Mouse (Mus musculus): ENCODE results near the gene Rsc1a1.

Gene Rsc1a1

DNA sequence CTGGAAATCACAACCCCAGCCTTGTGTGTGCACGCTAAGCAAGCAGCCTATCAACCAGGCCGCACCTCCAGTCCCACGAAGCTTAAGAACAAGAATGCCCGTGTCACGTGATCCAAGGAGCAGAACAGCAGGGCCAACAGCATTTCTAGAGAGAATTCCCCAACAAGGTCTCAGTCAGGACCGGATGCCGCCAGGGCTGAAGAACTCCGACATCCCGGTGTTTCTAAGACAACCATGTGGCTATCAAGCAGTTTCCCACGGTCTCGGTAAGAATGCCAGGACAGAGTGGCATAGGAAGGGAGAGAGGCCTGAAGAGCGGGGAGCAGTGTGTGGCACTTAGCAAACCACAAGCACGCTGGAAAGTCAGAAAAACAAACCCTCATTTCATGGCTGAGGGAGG lies 31.6 kb downstream of the Rsc1a1 start:
- DNase-seq (ENCODE audit: low spot score in 2 of 2): no peak

DNA sequence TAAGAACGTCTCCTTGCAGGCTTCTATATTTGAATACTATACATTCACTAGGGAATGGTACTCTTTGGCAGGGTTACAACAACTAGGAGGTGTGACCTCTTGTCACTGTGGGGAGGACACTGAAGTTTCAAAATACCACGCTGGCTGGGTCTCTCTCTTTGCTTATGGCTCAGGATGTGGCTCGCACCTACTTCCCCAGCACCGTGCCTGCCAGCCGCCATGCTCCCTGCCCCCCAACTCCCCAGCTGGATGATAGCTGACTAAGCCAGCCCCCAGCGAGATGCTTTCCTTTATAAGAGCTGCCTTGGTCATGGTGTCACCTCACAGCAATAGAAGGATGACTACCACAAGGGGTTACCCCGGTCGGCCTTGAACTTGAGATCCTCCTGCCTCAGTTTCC lies 32.4 kb downstream of the Rsc1a1 start:
- no peak for DNase-seq (ENCODE audit: low spot score in 2 of 2)

GRCm38 (mm10) chr4:141651944-141652343 lies 33.5 kb downstream of the Rsc1a1 start:
- DNase-seq (ENCODE audit: low spot score in 2 of 2): no peak

DNA sequence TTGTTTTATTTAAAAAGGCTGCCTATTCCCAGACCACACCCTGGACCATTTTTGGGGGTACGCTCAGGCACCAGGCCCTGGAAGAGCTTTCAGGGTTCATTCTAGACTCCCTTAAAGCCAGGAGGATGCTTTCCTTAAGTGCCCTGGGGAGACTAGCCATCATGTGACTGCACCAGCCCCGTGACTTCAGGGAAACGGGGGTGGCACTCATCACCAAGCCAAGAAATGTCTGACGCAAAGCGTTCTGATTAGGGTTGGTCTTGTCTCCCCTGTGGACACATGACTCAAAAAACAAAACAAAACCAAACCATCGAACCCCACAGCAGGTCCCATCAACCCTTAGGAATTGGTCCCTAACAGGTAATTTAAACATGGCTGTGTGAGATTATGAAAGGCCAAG lies 34.1 kb downstream of the Rsc1a1 start:
- no peak for DNase-seq (ENCODE audit: low spot score in 2 of 2)

DNA sequence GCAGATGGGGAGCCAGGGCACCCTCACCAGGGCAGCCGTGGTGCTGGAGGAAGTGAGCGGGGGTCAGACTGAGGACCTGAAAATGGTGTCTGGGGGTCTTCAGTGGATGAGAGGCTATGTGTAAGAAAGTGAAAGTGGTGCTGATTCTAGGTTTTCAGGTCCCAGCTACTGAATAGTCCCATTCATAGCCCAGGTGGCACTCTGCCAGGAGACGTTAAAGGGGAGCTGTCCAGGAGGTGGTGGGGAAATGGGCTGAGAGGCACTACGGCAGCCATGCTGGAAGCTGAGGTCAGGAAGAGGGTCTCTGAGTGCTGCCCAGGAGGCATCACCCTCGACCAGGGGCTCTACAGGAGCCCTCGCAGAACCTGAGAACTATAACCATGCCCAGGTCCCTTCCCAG lies 36.2 kb downstream of the Rsc1a1 start:
- DNase-seq (ENCODE audit: low spot score in 2 of 2): no peak

GRCm38 (mm10) chr4:141648262-141648661 lies 37.1 kb downstream of the Rsc1a1 start:
- DNase-seq (ENCODE audit: low spot score in 2 of 2): no peak

- DNase-seq (ENCODE audit: low spot score in 2 of 2): no peak
Observed at GRCm38 (mm10) chr4:141647187-141647586, 38.2 kb downstream of the Rsc1a1 start.

DNA sequence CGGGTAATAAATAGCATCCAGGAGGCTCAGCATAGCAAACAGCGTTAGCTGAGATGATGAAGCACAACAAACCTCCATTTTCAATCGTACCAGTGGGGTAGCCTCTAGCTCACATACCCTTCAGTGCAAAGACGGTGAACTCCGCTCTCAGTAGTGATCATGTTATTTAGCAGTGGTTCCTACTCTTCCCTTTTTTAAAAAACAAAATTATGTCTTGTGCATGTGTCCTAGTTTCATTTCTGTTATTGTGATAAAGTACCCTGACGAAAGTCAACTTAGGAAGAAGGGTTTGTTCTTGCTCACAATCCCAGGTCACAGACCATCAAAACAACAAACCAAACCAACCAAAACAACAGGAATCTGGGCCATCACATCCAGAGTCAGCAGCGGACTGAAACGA lies 39.4 kb downstream of the Rsc1a1 start:
- DNase-seq (ENCODE audit: low spot score in 2 of 2): no peak

DNA sequence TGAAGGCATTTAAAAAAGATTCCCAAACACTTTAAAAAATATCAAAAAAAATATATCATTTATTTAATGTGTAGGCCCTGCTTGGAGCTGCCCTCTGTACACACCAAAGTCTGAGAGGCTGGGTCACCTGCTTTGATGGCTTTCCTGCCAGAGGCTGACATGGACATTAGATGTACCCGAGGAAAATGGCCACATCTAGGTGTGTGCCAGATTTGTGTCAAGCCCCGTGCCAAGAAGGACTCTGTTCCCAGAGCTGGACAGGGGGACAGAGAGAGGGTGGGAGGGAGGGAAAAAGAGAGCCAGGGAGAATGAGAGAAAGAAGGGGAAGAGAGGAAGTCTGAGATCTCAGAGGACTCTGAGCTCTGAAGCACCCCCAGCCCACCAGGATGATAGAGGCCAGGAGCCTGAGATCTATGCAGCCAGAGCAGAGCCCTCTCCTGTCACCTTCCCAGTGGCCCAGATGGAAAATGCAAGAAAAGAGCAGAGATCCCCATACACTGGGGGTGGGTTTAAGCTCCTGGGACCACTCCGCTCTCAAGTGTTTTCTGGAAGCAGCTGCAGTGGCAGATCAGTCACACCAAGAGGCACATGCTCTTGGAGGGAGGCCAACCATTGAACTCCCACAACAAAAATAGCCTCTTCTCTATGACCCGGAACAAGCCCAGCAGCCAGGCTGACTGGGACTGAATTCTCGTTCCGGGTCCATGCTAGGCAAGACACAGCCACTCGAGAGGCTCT lies 42.1 kb downstream of the Rsc1a1 start:
- DNase-seq (ENCODE audit: low spot score in 2 of 2): no peak

- DNase-seq (ENCODE audit: low spot score in 2 of 2): no peak
Observed at GRCm38 (mm10) chr4:141641961-141642811, 43.2 kb downstream of the Rsc1a1 start.

- DNase-seq (ENCODE audit: low spot score in 2 of 2): no peak
Observed at GRCm38 (mm10) chr4:141641353-141641771, 44.0 kb downstream of the Rsc1a1 start.

DNA sequence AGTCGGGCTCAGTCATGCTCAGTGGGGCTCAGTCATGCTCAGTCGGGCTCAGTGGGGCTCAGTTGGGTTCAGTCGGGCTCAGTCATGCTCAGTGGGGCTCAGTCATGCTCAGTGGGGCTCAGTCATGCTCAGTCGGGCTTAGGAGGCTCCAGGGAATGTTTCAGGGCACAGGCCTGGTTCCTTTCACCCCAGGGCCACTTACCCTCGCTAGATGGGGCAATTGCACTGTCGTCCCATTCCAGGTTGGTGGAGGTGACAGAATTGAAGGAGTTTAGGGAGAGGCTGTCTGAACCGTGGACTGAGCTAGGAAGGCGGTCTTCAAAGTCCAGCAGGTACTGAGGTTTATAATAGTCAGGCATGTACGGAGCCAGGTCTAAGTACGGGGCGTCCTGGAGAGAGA lies 45.9 kb downstream of the Rsc1a1 start:
- DNase-seq (ENCODE audit: low spot score in 2 of 2): no peak

GRCm38 (mm10) chr4:141636693-141637092 lies 48.7 kb downstream of the Rsc1a1 start:
- DNase-seq (ENCODE audit: low spot score in 2 of 2): no peak

DNA sequence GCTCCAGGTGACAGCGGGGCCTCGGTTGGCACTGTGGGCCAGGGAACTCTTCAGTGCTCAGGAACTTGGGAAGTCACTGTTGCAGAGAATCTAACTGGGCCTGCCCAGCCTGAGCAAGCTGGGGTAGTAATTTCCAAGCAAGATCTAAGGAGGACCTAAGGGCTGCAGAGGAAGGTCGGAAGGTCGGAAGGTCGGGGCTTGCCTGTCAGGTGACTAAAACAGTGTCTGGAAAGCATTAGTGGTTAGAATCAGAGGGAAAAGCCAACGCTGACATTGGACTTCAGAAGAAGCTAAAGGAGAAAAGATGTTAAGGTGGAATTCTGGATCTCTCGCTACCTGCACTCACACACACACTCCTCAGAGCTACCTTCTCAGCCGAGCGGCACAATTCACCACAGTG lies 49.4 kb downstream of the Rsc1a1 start:
- DNase-seq (ENCODE audit: low spot score in 2 of 2): no peak

Data from natural killer cell, adult 2 months (primary cell).